Mouse (Mus musculus): ENCODE data around the gene Kctd20. TPM values are rescaled to one million over a fixed set of nuclear protein-coding genes. Genes with fewer than 3 reads are reported as not detected.

Gene Kctd20
- polyA plus RNA-seq, 1 experiment, result not detected

DNA sequence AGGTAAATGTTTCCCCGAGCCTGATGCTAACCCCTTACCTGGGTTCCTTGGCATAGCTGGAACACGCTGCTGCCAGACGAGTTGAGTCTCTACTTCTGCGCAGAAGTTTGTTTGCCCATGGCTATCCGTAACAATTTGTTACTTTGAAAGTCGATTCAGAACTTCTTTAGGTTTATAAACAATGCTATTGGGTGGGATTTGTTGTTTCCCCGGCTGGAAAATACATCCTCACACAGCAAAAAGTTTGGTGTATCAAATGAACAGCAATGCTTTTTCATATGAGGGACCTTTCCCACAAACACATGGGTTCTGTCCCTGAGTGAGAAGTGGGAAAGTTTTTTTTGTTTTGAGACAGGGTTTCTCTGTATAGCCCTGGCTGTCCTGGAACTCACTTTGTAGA lies 8.0 kb upstream of the Kctd20 start, which contains the start of gene Pxt1:
Pxt1 (minus strand) TSS at position 101 of the 400 bp plus-strand sequence.
- TF ChIP-seq CTCF (IDR thresholded peaks at IDR 0.05; ENCODE audit: insufficient read depth, low read depth, low read length) (no peak), POLR2A (IDR thresholded peaks at IDR 0.05; ENCODE audit: insufficient read depth, low read depth, low read length) (no peak)
- Histone ChIP-seq H3K4me3 (ENCODE audit: insufficient read depth, low read depth, low read length) (no peak within 1 kb of the TSS), H3K4me1 (ENCODE audit: control insufficient read depth, insufficient read depth, low read length) (no peaks in the 10 kb centered on the region), H3K27ac (ENCODE audit: insufficient read depth, low read depth, low read length) (no peak within 1 kb of the TSS)
- 92% methylated on average over 7 of the region's 7 CpGs for WGBS

DNA sequence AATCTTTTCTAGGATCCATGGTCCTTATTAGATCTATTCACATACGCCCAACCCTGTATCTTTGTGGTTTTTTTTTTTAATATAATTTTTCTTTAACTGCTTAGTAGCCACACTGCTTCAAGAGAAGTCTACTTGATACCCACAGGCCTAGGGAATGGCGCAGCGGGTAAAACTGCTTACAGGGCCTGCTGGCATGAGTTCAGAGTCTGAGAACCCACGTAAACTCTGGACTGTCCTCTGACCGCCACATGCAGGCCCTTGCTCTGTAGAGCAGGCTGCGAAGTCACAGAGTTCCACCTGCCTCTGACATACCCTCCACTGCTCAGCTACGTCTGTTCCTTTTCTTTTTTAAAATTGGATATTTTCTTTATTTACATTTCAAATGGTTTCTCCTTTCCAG lies 7.3 kb upstream of the Kctd20 start:
- no peak overlapping the region for H3K27ac ChIP-seq (ENCODE audit: insufficient read depth, low read depth, low read length)
- no peak overlapping the region for H3K4me3 ChIP-seq (ENCODE audit: insufficient read depth, low read depth, low read length)
- 93% methylated on average over 7 of the region's 7 CpGs for WGBS
- no peaks in the 10 kb centered on the region for H3K4me1 ChIP-seq (ENCODE audit: control insufficient read depth, insufficient read depth, low read length)
- TF ChIP-seq CTCF (IDR thresholded peaks at IDR 0.05; ENCODE audit: insufficient read depth, low read depth, low read length) (no peak), POLR2A (IDR thresholded peaks at IDR 0.05; ENCODE audit: insufficient read depth, low read depth, low read length) (no peak)

DNA sequence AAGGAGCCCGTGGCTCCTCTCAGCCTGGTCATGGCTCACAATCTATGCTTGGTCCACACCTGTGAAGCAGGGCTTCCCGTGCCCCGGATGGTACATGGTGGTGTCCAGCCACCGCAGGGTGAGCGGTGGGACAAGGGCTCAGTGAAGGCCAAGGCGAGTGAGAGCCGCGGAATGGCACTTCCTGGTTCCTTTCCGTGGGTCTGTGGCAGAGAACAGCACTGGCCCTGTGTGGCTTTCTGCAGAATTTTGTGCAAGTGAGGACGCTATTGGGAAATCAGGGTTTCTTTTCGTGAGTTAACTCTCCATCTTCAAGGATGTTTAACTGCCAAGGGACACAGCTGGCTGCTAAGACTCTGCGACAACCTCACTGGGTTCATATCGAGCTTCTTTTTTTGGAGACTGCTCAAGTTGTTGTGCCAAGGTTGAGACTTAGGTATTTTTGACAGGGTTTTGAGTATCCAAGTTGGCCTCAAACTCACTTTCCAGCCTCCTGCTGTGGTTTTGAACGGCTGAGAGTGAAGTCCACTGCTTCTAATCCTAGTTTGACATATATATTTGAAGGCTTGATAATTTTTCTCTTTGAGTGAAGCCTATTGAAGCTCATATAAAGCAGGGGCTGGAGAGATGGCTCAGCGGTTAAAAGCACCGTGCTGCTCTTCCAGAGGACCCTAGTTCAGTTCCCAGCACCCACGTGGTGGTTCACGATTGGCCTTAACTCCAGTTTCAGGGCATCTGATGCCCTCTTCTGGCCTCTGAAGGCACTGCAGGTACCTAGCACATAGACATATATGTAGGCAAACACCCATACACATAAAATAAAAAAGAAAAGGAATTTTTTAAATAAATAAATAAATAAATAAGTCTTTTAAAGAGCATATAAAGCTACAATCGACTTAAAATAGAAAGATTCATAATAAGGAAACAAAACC lies 4.5 kb upstream of the Kctd20 start:
- H3K4me3 ChIP-seq (ENCODE audit: insufficient read depth, low read depth, low read length), result no peak overlapping the region
- no peak overlapping the region for H3K27ac ChIP-seq (ENCODE audit: insufficient read depth, low read depth, low read length)
- no peaks in the 10 kb centered on the region for H3K4me1 ChIP-seq (ENCODE audit: control insufficient read depth, insufficient read depth, low read length)
- 93% methylated on average over 19 of the region's 19 CpGs for WGBS
- TF ChIP-seq POLR2A (IDR thresholded peaks at IDR 0.05; ENCODE audit: insufficient read depth, low read depth, low read length), result no peak
- no peak for TF ChIP-seq CTCF (IDR thresholded peaks at IDR 0.05; ENCODE audit: insufficient read depth, low read depth, low read length)

GRCm38 (mm10) chr17:28948661-28949060 lies 3.1 kb upstream of the Kctd20 start:
- Histone ChIP-seq H3K27ac (ENCODE audit: insufficient read depth, low read depth, low read length) (no peak overlapping the region), H3K4me1 (ENCODE audit: control insufficient read depth, insufficient read depth, low read length) (no peaks in the 10 kb centered on the region), H3K4me3 (ENCODE audit: insufficient read depth, low read depth, low read length) (no peak overlapping the region)
- 77% methylated on average over 4 of the region's 4 CpGs for WGBS
- no peak for TF ChIP-seq CTCF (IDR thresholded peaks at IDR 0.05; ENCODE audit: insufficient read depth, low read depth, low read length)
- TF ChIP-seq POLR2A (IDR thresholded peaks at IDR 0.05; ENCODE audit: insufficient read depth, low read depth, low read length), result no peak

DNA sequence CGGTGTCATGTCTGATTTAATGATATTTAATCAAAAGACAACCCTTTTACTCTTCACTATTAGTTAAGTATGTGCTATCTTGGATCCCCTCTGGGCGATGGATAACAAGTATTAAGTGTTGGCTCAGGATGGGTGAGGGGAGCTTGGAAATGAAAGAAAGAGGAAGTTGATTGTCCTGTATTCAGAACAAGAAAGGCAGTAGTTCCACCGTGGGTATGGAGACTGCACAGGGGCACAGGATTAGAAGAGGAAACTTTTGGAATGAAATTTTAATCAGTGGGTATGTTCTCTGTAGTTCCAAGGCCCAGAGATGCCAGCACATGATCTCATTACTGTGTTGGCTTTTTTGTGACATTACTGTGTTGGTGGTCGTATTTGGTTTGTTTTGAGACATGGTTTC lies 999 bp upstream of the Kctd20 start:
- TF ChIP-seq POLR2A (IDR thresholded peaks at IDR 0.05; ENCODE audit: insufficient read depth, low read depth, low read length) (no peak), CTCF (IDR thresholded peaks at IDR 0.05; ENCODE audit: insufficient read depth, low read depth, low read length) (no peak)
- WGBS, result 63% methylated on average over 4 of the region's 4 CpGs
- Histone ChIP-seq H3K27ac (ENCODE audit: insufficient read depth, low read depth, low read length) (no peak overlapping the region), H3K4me3 (ENCODE audit: insufficient read depth, low read depth, low read length) (no peak overlapping the region), H3K4me1 (ENCODE audit: control insufficient read depth, insufficient read depth, low read length) (peaks cover 4% of the 10 kb centered on the region; the same call in 1 of the 2 replicates)

GRCm38 (mm10) chr17:28953251-28953650 lies 1.5 kb downstream of the Kctd20 start:
- Histone ChIP-seq H3K27ac (ENCODE audit: insufficient read depth, low read depth, low read length) (no peak overlapping the region), H3K4me1 (ENCODE audit: control insufficient read depth, insufficient read depth, low read length) (peaks cover 4% of the 10 kb centered on the region; the same call in 1 of the 2 replicates), H3K4me3 (ENCODE audit: insufficient read depth, low read depth, low read length) (peak overlapping the region; percentile 51)
- no peak for TF ChIP-seq CTCF (IDR thresholded peaks at IDR 0.05; ENCODE audit: insufficient read depth, low read depth, low read length)
- no peak for TF ChIP-seq POLR2A (IDR thresholded peaks at IDR 0.05; ENCODE audit: insufficient read depth, low read depth, low read length)
- WGBS, result under 1% methylated on average over 9 of the region's 9 CpGs

GRCm38 (mm10) chr17:28954416-28954815 lies 2.7 kb downstream of the Kctd20 start:
- TF ChIP-seq CTCF (IDR thresholded peaks at IDR 0.05; ENCODE audit: insufficient read depth, low read depth, low read length) (no peak), POLR2A (IDR thresholded peaks at IDR 0.05; ENCODE audit: insufficient read depth, low read depth, low read length) (no peak)
- no peak overlapping the region for H3K27ac ChIP-seq (ENCODE audit: insufficient read depth, low read depth, low read length)
- no peak overlapping the region for H3K4me3 ChIP-seq (ENCODE audit: insufficient read depth, low read depth, low read length)
- peaks cover 4% of the 10 kb centered on the region; the same call in 1 of the 2 replicates for H3K4me1 ChIP-seq (ENCODE audit: control insufficient read depth, insufficient read depth, low read length)
- 95% methylated on average over 9 of the region's 9 CpGs for WGBS

GRCm38 (mm10) chr17:28960597-28960996 lies 8.8 kb downstream of the Kctd20 start:
- TF ChIP-seq CTCF (IDR thresholded peaks at IDR 0.05; ENCODE audit: insufficient read depth, low read depth, low read length) (no peak), POLR2A (IDR thresholded peaks at IDR 0.05; ENCODE audit: insufficient read depth, low read depth, low read length) (no peak)
- Histone ChIP-seq H3K27ac (ENCODE audit: insufficient read depth, low read depth, low read length) (no peak overlapping the region), H3K4me3 (ENCODE audit: insufficient read depth, low read depth, low read length) (no peak overlapping the region), H3K4me1 (ENCODE audit: control insufficient read depth, insufficient read depth, low read length) (no peaks in the 10 kb centered on the region)
- WGBS, result 70% methylated on average over 10 of the region's 10 CpGs

DNA sequence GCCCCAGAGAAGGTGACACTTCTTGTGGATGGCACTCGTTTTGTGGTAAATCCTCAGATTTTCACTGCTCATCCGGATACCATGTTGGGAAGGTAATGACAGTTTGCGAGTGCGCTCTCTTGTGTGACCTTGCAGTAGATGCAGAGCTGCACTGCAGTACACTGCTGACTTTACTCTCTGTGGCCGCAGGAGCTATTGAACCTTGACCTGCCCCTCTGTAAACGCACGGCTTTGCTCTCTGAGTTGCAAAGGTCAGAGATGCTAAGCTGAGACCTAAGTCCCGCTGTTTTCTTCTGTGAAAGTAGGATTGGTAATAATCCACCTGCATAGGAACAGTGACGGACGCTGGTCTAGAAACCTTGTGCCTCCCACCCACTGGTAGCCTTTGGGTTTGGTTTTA lies 9.8 kb downstream of the Kctd20 start:
- no peak overlapping the region for H3K27ac ChIP-seq (ENCODE audit: insufficient read depth, low read depth, low read length)
- TF ChIP-seq CTCF (IDR thresholded peaks at IDR 0.05; ENCODE audit: insufficient read depth, low read depth, low read length) (no peak), POLR2A (IDR thresholded peaks at IDR 0.05; ENCODE audit: insufficient read depth, low read depth, low read length) (no peak)
- H3K4me3 ChIP-seq (ENCODE audit: insufficient read depth, low read depth, low read length), result no peak overlapping the region
- 95% methylated on average over 10 of the region's 10 CpGs for WGBS
- H3K4me1 ChIP-seq (ENCODE audit: control insufficient read depth, insufficient read depth, low read length), result no peaks in the 10 kb centered on the region
